Mouse (Mus musculus): Measurements from ENCODE around the gene Apold1. TPM values are rescaled to one million over a fixed set of nuclear protein-coding genes. Genes with fewer than 3 reads are reported as not detected.
A peak's percentile ranks its signal among the peaks of the same experiment; 100 is the strongest.

Apold1 gene
- 1.9 TPM in 2 replicates for polyA plus RNA-seq (2012; rRNA removed)

GRCm38 (mm10) chr6:134981231-134982062 lies at the start of gene Apold1:
Apold1 (plus strand) TSS chr6:134981718.
- DNase-seq (ENCODE audit: low spot score) = no peak

GRCm38 (mm10) chr6:134932486-134933206 lies 48.9 kb upstream of the Apold1 start:
- no peak for DNase-seq (ENCODE audit: low spot score)

- DNase-seq (ENCODE audit: low spot score) = no peak
These were observed 48.3 kb upstream of the Apold1 start for GRCm38 (mm10) chr6:134933207-134933558.

GRCm38 (mm10) chr6:134934305-134934704 lies 47.2 kb upstream of the Apold1 start:
- no peak for DNase-seq (ENCODE audit: low spot score)

GRCm38 (mm10) chr6:134939781-134940180 lies 41.7 kb upstream of the Apold1 start:
- no peak for DNase-seq (ENCODE audit: low spot score)

GRCm38 (mm10) chr6:134943759-134944407 lies 37.6 kb upstream of the Apold1 start:
- no peak for DNase-seq (ENCODE audit: low spot score)

- no peak for DNase-seq (ENCODE audit: low spot score)
These were observed 35.5 kb upstream of the Apold1 start for GRCm38 (mm10) chr6:134946054-134946453.

- DNase-seq (ENCODE audit: low spot score) = no peak
These were observed 34.7 kb upstream of the Apold1 start for GRCm38 (mm10) chr6:134946858-134947257.

GRCm38 (mm10) chr6:134947311-134948087 lies 34.0 kb upstream of the Apold1 start:
- DNase-seq (ENCODE audit: low spot score) = peak; percentile 40

GRCm38 (mm10) chr6:134948522-134949061 lies 32.9 kb upstream of the Apold1 start:
- no peak for DNase-seq (ENCODE audit: low spot score)

- DNase-seq (ENCODE audit: low spot score) = no peak
These were observed 32.3 kb upstream of the Apold1 start for GRCm38 (mm10) chr6:134949241-134949640.

GRCm38 (mm10) chr6:134951364-134951763 lies 30.2 kb upstream of the Apold1 start:
- no peak for DNase-seq (ENCODE audit: low spot score)

- no peak for DNase-seq (ENCODE audit: low spot score)
These were observed 27.5 kb upstream of the Apold1 start for GRCm38 (mm10) chr6:134953976-134954375.

GRCm38 (mm10) chr6:134956388-134956787 lies 25.1 kb upstream of the Apold1 start:
- no peak for DNase-seq (ENCODE audit: low spot score)

- no peak for DNase-seq (ENCODE audit: low spot score)
These were observed 20.2 kb upstream of the Apold1 start for GRCm38 (mm10) chr6:134961286-134961685.

- no peak for DNase-seq (ENCODE audit: low spot score)
These were observed 19.5 kb upstream of the Apold1 start for GRCm38 (mm10) chr6:134961858-134962517.

GRCm38 (mm10) chr6:134962518-134962893 lies 19.0 kb upstream of the Apold1 start:
- no peak for DNase-seq (ENCODE audit: low spot score)

- DNase-seq (ENCODE audit: low spot score) = no peak
These were observed 17.6 kb upstream of the Apold1 start for GRCm38 (mm10) chr6:134963910-134964309.

- DNase-seq (ENCODE audit: low spot score) = no peak
These were observed 14.8 kb upstream of the Apold1 start for GRCm38 (mm10) chr6:134966681-134967080.

- no peak for DNase-seq (ENCODE audit: low spot score)
These were observed 13.2 kb upstream of the Apold1 start for GRCm38 (mm10) chr6:134968326-134968725.

- no peak for DNase-seq (ENCODE audit: low spot score)
These were observed 12.0 kb upstream of the Apold1 start for GRCm38 (mm10) chr6:134969498-134969897.
